Mouse (Mus musculus): ENCODE results near the gene Frmd4b. TPM values are rescaled to one million over a fixed set of nuclear protein-coding genes. Genes with fewer than 3 reads are reported as not detected.
A peak's percentile ranks its signal among the peaks of the same experiment; 100 is the strongest.

Frmd4b gene
- polyA plus RNA-seq, 1 experiment from 2014 or later: 21.5 TPM

DNA sequence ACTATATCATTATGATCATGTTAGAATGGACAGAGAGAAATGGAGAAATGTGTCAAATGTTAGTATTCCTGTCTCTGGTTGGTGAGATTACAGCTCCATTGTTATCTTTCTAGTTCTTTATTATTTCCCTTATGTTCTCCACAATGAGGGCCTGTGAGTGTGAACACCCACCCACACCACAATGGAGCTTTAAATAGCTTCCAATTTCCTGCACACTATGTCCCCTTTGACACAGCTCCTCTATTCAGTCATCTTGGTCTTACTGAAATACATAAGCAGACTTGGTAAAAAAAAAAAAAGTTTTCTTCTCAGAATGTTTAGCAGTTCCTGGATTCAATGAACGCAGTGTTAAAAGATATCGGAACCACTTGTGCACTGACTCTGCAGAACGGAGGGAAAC is 326.7 kb downstream of the Frmd4b start:
- CTCF ChIA-PET: interaction anchor here (1.1 to 2.2 kb wide), 4 partner anchors 15 to 126 kb away, joined by 3 to 11 read pairs (median 5); no protein-coding TSS in a partner anchor
- TF ChIP-seq CTCF (IDR thresholded peaks at IDR 0.05): no peak
- in situ Hi-C loops (cut with MboI; ENCODE audit: low pct_unique_long_range_greater_than_20kb): no loop called here
- DNase-seq (ENCODE audit: low read depth, low spot score) (no peak), ATAC-seq (no peak)
- POLR2A ChIA-PET: no interaction called here
- no peaks in the 10 kb centered on the region for H3K27me3 ChIP-seq

DNA sequence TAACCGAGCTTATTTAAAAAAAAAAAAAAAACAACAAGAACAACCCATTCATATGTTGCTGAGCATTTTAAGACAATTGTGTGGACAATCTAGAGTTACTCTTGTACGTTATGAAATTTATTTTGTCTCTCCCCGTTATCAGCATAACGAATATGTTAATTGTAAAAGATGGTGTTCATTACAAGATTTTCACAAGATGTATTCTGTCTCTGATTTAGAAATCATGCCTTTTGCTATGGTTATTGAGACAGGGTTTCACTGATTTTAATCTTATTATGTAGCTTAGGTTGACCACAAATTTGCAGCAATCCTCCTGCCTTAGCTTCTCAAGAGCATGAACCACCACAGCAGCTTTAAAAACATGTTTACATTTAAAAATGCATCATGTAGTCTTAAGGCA is 327.5 kb downstream of the Frmd4b start:
- in situ Hi-C loops (cut with MboI; ENCODE audit: low pct_unique_long_range_greater_than_20kb): no loop called here

DNA sequence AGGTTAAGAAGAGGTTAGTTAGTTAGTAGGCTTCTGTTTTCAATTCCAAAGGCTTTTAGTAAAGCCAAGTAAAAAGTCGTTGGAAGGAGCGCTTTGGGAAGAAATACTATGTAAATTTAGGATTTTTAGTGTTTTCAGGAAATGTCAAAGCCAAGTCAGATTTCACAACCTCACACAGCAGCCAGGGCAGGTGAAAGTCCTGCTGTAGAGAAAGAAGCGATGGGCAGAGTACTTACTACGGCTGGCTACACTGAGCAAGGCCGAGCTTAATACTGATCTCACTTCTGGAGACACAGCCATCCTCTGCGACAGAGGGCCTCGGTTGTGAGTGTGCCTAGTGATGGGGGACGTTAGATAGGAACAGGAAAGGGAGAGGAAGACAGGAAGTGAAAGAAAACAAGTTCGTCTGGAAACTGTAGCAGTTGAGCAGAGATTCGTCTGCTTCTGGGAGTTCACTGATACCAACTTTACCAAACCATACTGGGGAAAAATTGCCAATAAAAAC is 328.0 kb downstream of the Frmd4b start:
- ATAC-seq (no peak), DNase-seq (ENCODE audit: low read depth, low spot score) (no peak)
- POLR2A ChIA-PET: no interaction called here
- CTCF ChIA-PET: interaction anchor here (1.1 to 2.2 kb wide), 4 partner anchors 13 to 127 kb away, joined by 3 to 7 read pairs (median 3); no protein-coding TSS in a partner anchor
- in situ Hi-C loops (cut with MboI; ENCODE audit: low pct_unique_long_range_greater_than_20kb): no loop called here
- TF ChIP-seq CTCF (IDR thresholded peaks at IDR 0.05): no peak
- H3K27me3 ChIP-seq: no peaks in the 10 kb centered on the region

More for the DNA sequence above, 327.5 kb downstream of the Frmd4b start:
- ChIA-PET POLR2A (no interaction called here), CTCF (interaction anchor here (1.1 to 2.2 kb wide), 4 partner anchors 13 to 127 kb away, joined by 3 to 7 read pairs (median 3); no protein-coding TSS in a partner anchor)
- DNase-seq (ENCODE audit: low read depth, low spot score): no peak
- no peaks in the 10 kb centered on the region for H3K27me3 ChIP-seq
- no peak for TF ChIP-seq CTCF (IDR thresholded peaks at IDR 0.05)
- ATAC-seq: no peak

DNA sequence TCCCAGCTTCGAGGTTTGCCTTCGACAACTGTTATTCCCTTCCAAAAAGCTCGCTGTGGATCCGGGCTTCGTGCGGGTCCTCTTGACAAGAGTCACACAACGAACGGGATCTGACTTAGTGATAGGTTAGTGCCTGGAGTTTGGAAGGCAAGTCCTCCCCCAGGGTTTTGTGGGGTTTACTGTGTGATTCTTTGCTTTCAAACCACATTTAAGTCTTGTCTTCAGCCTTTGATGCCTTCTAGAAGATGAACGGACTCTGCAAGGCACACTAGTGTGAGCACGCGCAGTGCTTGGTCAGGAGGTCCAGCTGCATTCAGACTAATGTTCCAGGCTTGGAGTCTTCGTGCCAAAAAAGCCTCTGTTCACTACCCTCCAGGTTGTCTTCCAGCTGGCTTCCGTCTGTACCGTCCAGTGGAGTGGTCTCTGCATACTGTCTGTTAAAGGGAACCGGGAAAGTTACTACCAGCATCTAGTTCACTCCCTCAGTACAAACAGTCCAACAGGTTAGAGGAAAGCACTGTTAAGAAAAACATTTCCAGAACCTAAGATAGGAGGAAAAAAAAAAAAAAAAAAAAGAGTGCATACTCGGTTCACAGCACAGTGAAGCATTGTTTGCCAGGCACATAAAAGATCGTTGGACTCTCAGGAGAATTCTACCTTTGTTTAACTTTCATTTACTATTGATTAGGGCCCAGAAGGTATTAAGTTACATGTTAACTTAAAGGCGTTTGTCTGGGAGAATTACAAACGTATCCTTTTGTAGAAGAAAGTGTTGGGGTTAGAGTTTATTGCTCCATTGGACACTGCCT is 329.1 kb downstream of the Frmd4b start:
- ATAC-seq (no peak), DNase-seq (ENCODE audit: low read depth, low spot score) (no peak)
- TF ChIP-seq CTCF (IDR thresholded peaks at IDR 0.05): no peak
- in situ Hi-C loops (cut with MboI; ENCODE audit: low pct_unique_long_range_greater_than_20kb): no loop called here
- no peaks in the 10 kb centered on the region for H3K27me3 ChIP-seq
- ChIA-PET CTCF (no interaction called here), POLR2A (no interaction called here)

DNA sequence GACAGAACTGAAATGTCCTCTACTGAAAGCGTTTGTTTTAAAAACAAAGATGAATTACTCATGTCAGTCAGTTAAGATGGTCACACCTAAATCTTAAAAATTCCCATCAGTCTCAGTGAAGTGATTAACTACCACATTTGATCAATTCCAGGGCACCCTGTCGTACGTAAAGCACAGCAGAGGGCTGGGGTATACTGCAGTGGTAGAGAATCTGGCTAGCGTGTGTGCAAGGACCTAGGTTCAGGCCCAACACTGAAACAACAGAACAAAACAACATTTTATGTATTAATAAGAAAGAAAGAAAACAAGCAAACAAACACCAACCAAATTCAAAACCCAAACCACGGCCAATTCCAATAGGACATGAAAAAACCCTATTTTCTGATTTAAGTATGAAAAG is 331.0 kb downstream of the Frmd4b start:
- in situ Hi-C loops (cut with MboI; ENCODE audit: low pct_unique_long_range_greater_than_20kb): no loop called here
- no peak for DNase-seq (ENCODE audit: low read depth, low spot score)
- H3K27me3 ChIP-seq: no peaks in the 10 kb centered on the region
- no peak for TF ChIP-seq CTCF (IDR thresholded peaks at IDR 0.05)
- ChIA-PET CTCF (no interaction called here), POLR2A (no interaction called here)
- no peak for ATAC-seq

DNA sequence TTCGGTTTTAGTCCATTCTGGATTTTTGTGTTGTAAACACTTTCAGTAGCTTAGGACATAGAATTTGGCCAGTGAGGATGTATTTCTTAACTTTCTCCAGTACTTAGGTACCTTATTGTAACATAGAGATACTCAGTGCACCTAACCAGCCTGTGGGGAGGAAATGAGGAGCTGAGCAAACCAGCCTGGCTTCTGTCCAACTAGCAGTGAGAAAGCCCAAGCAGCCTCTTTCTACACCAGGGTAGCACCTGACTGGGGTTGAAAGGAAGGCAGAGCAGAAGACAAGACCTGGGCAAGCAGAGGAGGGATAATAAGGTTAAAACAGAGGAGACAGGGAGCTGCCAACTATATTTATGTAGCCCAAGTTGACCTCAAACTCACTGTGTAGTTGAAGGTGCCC is 333.7 kb downstream of the Frmd4b start:
- POLR2A ChIA-PET: interaction anchor here (0.6 kb wide), 1 partner anchor 14 kb away, joined by 3 read pairs; no protein-coding TSS in a partner anchor
- CTCF ChIA-PET: interaction anchor here (0.6 to 1.3 kb wide), 3 partner anchors 124 to 133 kb away, joined by 3 to 4 read pairs (median 3); no protein-coding TSS in a partner anchor
- no peaks in the 10 kb centered on the region for H3K27me3 ChIP-seq
- DNase-seq (ENCODE audit: low read depth, low spot score): no peak
- ATAC-seq: no peak
- TF ChIP-seq CTCF (IDR thresholded peaks at IDR 0.05): no peak
- in situ Hi-C loops (cut with MboI; ENCODE audit: low pct_unique_long_range_greater_than_20kb): no loop called here

DNA sequence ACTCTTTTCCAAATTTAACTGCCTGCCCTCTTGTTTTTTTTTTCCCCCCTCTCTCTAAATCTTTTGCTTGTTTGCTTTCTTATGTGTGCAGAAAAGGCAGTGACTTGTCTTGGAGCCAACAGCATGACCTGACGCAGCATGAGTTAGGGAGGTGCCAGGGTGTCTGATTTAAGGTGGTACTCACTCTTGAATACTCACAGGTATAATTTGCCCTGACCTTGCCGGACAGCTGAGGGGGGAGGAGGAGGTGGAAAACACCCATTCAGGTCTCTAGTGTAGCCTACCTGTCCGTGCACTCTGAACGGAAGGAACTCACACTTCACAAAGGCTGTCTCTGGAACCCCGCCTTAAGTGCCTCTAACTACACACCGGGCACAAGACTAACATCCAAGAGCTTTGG is 338.5 kb downstream of the Frmd4b start:
- ATAC-seq (no peak), DNase-seq (ENCODE audit: low read depth, low spot score) (no peak)
- H3K27me3 ChIP-seq: no peaks in the 10 kb centered on the region
- TF ChIP-seq CTCF (IDR thresholded peaks at IDR 0.05): no peak
- ChIA-PET POLR2A (no interaction called here), CTCF (interaction anchor here (0.8 to 7.6 kb wide), 10 partner anchors 16 to 246 kb away, joined by 3 to 80 read pairs (median 4); no protein-coding TSS in a partner anchor)
- in situ Hi-C loops (cut with MboI; ENCODE audit: low pct_unique_long_range_greater_than_20kb): loop anchor here (5.0 to 10.0 kb wide), 2 partner anchors 138 to 456 kb away; no protein-coding TSS in a partner anchor

DNA sequence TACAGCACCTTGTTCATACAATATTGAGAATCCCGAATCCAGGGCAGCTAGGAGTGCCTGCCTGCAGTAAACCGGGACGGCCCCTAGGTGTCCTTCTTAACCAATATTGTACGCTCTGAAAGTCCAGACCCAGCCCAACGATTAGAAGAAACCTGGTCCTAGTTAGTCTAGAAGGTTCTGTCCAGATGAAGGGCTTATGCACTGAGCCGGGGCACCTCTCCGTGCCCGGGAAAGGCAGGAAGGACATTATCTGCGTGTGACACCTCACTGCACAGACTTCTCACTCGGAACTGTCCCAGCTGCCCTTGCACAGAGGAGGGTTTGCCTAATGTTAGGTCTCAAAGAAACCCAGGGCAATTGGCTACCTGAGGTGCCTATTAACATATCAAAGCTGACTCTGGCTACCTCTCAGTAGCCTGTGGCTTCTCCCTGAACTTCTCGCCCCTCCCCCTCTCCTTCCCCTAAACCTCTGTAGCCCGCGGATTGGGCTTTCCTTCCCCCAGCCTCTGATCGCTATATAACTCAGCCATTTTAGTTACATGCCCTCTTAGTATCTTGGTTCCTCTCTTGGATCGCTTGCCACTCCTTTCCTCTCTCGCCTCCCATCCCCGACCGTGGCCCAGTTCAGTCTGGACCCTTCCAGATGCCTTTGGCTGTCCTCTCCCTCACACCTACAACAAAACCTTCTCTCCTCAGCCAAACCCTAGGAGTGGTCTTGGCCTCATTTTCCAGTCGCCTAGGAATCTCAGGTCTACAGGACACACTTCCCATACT is 339.1 kb downstream of the Frmd4b start:
- ATAC-seq (peak; percentile 87), DNase-seq (ENCODE audit: low read depth, low spot score) (no peak)
- ChIA-PET CTCF (interaction anchor here (0.6 to 7.6 kb wide), 11 partner anchors 10 to 247 kb away, joined by 3 to 80 read pairs (median 3); no protein-coding TSS in a partner anchor), POLR2A (no interaction called here)
- H3K27me3 ChIP-seq: no peaks in the 10 kb centered on the region
- TF ChIP-seq CTCF (IDR thresholded peaks at IDR 0.05): peak; percentile 96
- in situ Hi-C loops (cut with MboI; ENCODE audit: low pct_unique_long_range_greater_than_20kb): loop anchor here (5.0 to 10.0 kb wide), 2 partner anchors 139 to 457 kb away; no protein-coding TSS in a partner anchor

DNA sequence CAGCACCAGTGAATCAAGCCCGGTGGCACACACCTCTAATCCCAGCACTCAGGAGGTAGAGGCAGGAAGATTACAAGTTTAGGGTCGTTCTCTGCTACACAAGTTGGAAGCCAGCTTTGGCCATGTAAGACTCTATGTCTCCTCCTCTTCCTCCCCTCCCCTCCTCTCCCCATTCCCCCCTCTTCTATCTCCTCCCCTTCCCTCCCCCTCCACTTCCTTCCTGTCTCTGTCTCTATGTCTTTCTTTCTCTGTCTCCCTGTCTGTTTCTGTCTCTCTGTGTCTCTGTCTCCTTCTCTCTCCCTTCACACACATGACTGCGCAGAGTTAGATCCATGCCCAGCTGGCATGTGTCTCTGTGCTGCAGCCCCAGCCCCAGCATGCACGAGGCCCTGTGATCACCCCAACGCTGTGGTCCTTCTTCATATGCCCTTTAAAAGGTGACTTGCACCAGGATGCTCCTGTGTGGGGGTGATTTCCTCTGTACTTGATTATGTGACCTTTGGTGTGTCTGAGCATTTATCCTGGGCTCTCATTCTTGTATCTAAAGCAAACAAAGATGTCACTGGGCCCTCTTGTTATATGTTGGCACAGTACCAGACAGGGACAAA is 340.3 kb downstream of the Frmd4b start:
- no peak for ATAC-seq
- no peaks in the 10 kb centered on the region for H3K27me3 ChIP-seq
- POLR2A ChIA-PET: no interaction called here
- no peak for TF ChIP-seq CTCF (IDR thresholded peaks at IDR 0.05)
- CTCF ChIA-PET: interaction anchor here (1.1 to 7.6 kb wide), 6 partner anchors 8 to 144 kb away, joined by 3 to 80 read pairs (median 4); no protein-coding TSS in a partner anchor
- no peak for DNase-seq (ENCODE audit: low read depth, low spot score)
- in situ Hi-C loops (cut with MboI; ENCODE audit: low pct_unique_long_range_greater_than_20kb): loop anchor here (5.0 to 10.0 kb wide), 2 partner anchors 140 to 458 kb away; no protein-coding TSS in a partner anchor

DNA sequence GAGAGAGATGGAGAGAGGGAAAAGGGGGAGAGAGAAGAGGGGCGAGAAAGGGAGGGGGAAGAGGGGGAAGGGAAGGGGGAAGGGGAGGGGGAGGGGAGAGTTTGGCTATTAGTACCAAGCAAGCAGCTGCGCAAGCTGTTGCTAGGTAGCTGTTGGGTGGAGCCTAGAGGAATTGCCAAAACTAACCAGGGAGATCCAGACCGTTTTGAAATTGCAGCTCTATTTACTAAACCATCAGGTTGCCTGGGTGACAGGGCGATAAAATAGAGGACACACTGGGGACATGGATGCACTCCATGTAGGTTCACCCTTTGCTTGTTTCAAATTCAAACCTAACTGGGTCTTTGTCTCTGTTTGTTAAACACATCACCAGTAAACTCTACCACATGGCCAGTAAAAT is 341.0 kb downstream of the Frmd4b start:
- ChIA-PET CTCF (interaction anchor here (1.1 to 7.6 kb wide), 4 partner anchors 10 to 138 kb away, joined by 3 to 80 read pairs (median 5); no protein-coding TSS in a partner anchor), POLR2A (no interaction called here)
- ATAC-seq: no peak
- in situ Hi-C loops (cut with MboI; ENCODE audit: low pct_unique_long_range_greater_than_20kb): loop anchor here (5.0 to 10.0 kb wide), 2 partner anchors 141 to 458 kb away; no protein-coding TSS in a partner anchor
- no peak for TF ChIP-seq CTCF (IDR thresholded peaks at IDR 0.05)
- no peaks in the 10 kb centered on the region for H3K27me3 ChIP-seq
- no peak for DNase-seq (ENCODE audit: low read depth, low spot score)

Measured in Patski (cell line).